Mouse (Mus musculus) liver, postnatal 0 days (tissue): ENCODE data around the gene Olfr313.

ENCODE experiments used
- CTCF ChIP-seq: sonication (generic); IDR thresholded peaks from 2 replicates; pipeline ENCODE4 v1.5.1; 2016; ENCODE audit warnings: antibody characterized with exemption, low read depth
- EP300 ChIP-seq: IDR thresholded peaks from 2 replicates; pipeline ENCODE4 v1.6.1; 2016; ENCODE audit warnings: antibody characterized with exemption, low read depth, mild to moderate bottlenecking

DNA sequence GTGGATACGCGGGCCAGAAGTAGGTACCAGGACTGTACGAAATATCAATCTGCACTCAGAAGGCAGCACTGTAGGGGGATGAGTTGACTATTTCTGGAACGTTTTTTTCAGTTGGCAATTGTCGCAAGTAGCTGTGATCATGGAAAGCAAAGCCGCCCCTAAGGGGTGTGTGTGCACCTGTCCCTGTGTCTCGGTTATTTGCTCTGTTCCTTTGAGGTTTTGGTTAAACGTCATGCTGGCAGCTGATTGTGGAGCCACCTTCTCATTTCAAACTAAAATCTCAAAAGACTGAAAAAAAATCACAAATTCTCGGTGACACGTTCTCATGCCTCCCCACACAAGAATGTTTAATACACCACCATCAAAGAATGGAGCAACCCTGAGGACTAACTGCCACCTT is 27.1 kb upstream of the Olfr313 start:
- no peak for TF ChIP-seq CTCF
- TF ChIP-seq EP300, result no peak
